In genomic region chr5:23782931-23783877, GRCm38 (mm10) we compare ENCODE assay signal across 8 mouse cellular contexts. TPM values are rescaled to one million over a fixed set of nuclear protein-coding genes. Genes with fewer than 3 reads are reported as not detected.
A peak's percentile ranks its signal among the peaks of the same experiment; 100 is the strongest.
DNase-seq lines count a peak whose midpoint lies in the region; ATAC-seq and TF ChIP-seq lines count a peak whose summit lies in the region.

Pus7 (minus strand) TSS chr5:23783711.

- H3K79me2 ChIP-seq in liver, adult 2 months (ENCODE audit: control insufficient read depth, insufficient read depth, low read length), result peaks cover 11% of the 10 kb centered on the region; the same call in 1 of the 2 replicates

- no peaks in the 10 kb centered on the region for H3K4me1 ChIP-seq in embryonic fibroblast, embryonic 13.5 days (ENCODE audit: control insufficient read depth, insufficient read depth, low read length)
- peaks cover 22% of the 10 kb centered on the region for H3K4me1 ChIP-seq in heart, embryonic 10.5 days
- peaks cover 13% of the 10 kb centered on the region; the same call in 1 of the 2 replicates for H3K4me1 ChIP-seq in kidney, embryonic 14.5 days (ENCODE audit: control insufficient read depth, insufficient read depth, low read length)
- H3K4me1 ChIP-seq in liver, adult 2 months (ENCODE audit: control insufficient read depth, insufficient read depth, low read length), result peaks cover 1% of the 10 kb centered on the region; the same call in 1 of the 2 replicates

- TF ChIP-seq POLR2A in embryonic fibroblast, embryonic 13.5 days (IDR thresholded peaks at IDR 0.05; ENCODE audit: low read depth, low read length), result peak; percentile 88
- peak; percentile 58 for TF ChIP-seq POLR2A in liver, adult 2 months (IDR thresholded peaks at IDR 0.05; ENCODE audit: extremely low read depth, insufficient read depth, low read length)

- peaks cover under 1% of the 10 kb centered on the region; the same call in 1 of the 2 replicates for H3K36me3 ChIP-seq in heart, embryonic 10.5 days
- no peaks in the 10 kb centered on the region for H3K36me3 ChIP-seq in kidney, embryonic 14.5 days (ENCODE audit: control insufficient read depth, insufficient read depth, low read length)
- H3K36me3 ChIP-seq in liver, adult 2 months (ENCODE audit: control insufficient read depth, insufficient read depth, low read length), result no peaks in the 10 kb centered on the region

- H3K27me3 ChIP-seq in heart, embryonic 10.5 days (ENCODE audit: insufficient read depth, poor library complexity, severe bottlenecking), result no peaks in the 10 kb centered on the region
- H3K27me3 ChIP-seq in kidney, embryonic 14.5 days (ENCODE audit: control insufficient read depth, insufficient read depth, low read length), result no peaks in the 10 kb centered on the region
- no peaks in the 10 kb centered on the region for H3K27me3 ChIP-seq in liver, adult 2 months (ENCODE audit: control insufficient read depth, insufficient read depth, low read length)

- peak; percentile 94 for ATAC-seq in kidney, embryonic 14.5 days (ENCODE audit: low FRiP score, low TSS enrichment)
- peak; percentile 45; the same call in 1 of the 2 replicates for ATAC-seq in monocyte, adult 5-6 weeks (replicated peaks; ENCODE audit: insufficient number of reproducible peaks, low FRiP score, low TSS enrichment, poor library complexity, severe bottlenecking)

- H3K27ac ChIP-seq in embryonic fibroblast, embryonic 13.5 days (ENCODE audit: insufficient read depth, low read length), result peak within 1 kb of the TSS; percentile 28
- H3K27ac ChIP-seq in heart, embryonic 10.5 days, result peak within 1 kb of the TSS; percentile 92
- H3K27ac ChIP-seq in kidney, embryonic 14.5 days (ENCODE audit: low read depth, low read length), result no peak within 1 kb of the TSS
- no peak within 1 kb of the TSS for H3K27ac ChIP-seq in liver, adult 2 months (replicated peaks; ENCODE audit: insufficient read depth, low read depth, low read length)

- TF ChIP-seq CTCF in embryonic fibroblast, embryonic 13.5 days (IDR thresholded peaks at IDR 0.05; ENCODE audit: borderline replicate concordance, insufficient read depth, low read length), result no peak
- no peak for TF ChIP-seq CTCF in liver, adult 2 months (IDR thresholded peaks at IDR 0.05; ENCODE audit: low read depth, low read length)

- peak within 1 kb of the TSS; percentile 89 for H3K9ac ChIP-seq in kidney, embryonic 14.5 days (ENCODE audit: low read depth, low read length)
- peak within 1 kb of the TSS; percentile 85 for H3K9ac ChIP-seq in liver, adult 2 months (ENCODE audit: low read depth, low read length)

- 0% methylated on average over 83 of the region's 86 CpGs for WGBS in heart, embryonic 10.5 days
- WGBS in kidney, embryonic 14.5 days, result under 1% methylated on average over 84 of the region's 86 CpGs
- WGBS in liver, adult 2 months, result 1% methylated on average over 86 of the region's 86 CpGs

- peak within 1 kb of the TSS; percentile 86 for H3K4me3 ChIP-seq in embryonic fibroblast, embryonic 13.5 days (ENCODE audit: insufficient read depth, low read length)
- peak within 1 kb of the TSS; percentile 93 for H3K4me3 ChIP-seq in heart, embryonic 10.5 days
- peak within 1 kb of the TSS; percentile 92 for H3K4me3 ChIP-seq in kidney, embryonic 14.5 days (ENCODE audit: low read length)
- peak within 1 kb of the TSS; percentile 82 for H3K4me3 ChIP-seq in liver, adult 2 months (ENCODE audit: insufficient read depth, low read depth, low read length)

- H3K9me3 ChIP-seq in heart, embryonic 10.5 days, result no peaks in the 10 kb centered on the region
- no peaks in the 10 kb centered on the region for H3K9me3 ChIP-seq in kidney, embryonic 14.5 days (ENCODE audit: control insufficient read depth, low read length)

- peak; percentile 89 for DNase-seq in CD4-positive helper T cell, adult 2 months (ENCODE audit: low read depth, low spot score)
- peak; percentile 93 for DNase-seq in brain, adult 2 months (ENCODE audit: low read depth, low spot score)
- peak; percentile 94 for DNase-seq in heart, embryonic 10.5 days (ENCODE audit: low spot score)
- DNase-seq in liver, adult 2 months (ENCODE audit: extremely low read depth, low read depth, low spot score), result peak; percentile 64
- DNase-seq in spleen, postnatal 36 days (ENCODE audit: low spot score in 2 of 2), result peak; percentile 82 to 84

- H3K4me2 ChIP-seq in kidney, embryonic 14.5 days (replicated peaks; ENCODE audit: low read depth, low read length), result peak within 1 kb of the TSS; percentile 75

RNA-seq across cellular contexts. Expression of gene Pus7, which starts in this region (rescaled TPM):
- 32.6 and 36.5 TPM in 2 replicates for polyA plus RNA-seq in embryonic fibroblast, embryonic 13.5 days (2011; ENCODE audit: insufficient read length, low read depth, missing spikeins)
- 31.9 and 38.3 TPM in 2 replicates for polyA plus RNA-seq in heart, embryonic 10.5 days (2016; fragmentation: Nextera tagmentation; extraction: Ambion mirVana)
- polyA plus RNA-seq in kidney, embryonic 14.5 days (2014; fragmentation: Nextera tagmentation; extraction: Ambion mirVana), result 21.7 and 41.4 TPM in 2 replicates
- 6.0 and 7.0 TPM in 2 replicates for total RNA-seq in liver, adult 2 months (2014; rRNA removed)
- polyA plus RNA-seq in liver, adult 2 months (2012; rRNA removed), result 1.7 and 2.6 TPM in 2 replicates
- 5.1 to 7.7 TPM (median 6.8 TPM) in 3 replicates for total RNA-seq in monocyte, adult 5-6 weeks (2017)

Comparison
In these comparisons a context has a peak if more than half of its experiments do, and no peak if none do; other contexts are left out.
1. H3K27ac ChIP-seq: peak in embryonic fibroblast, embryonic 13.5 days (single experiment) and heart, embryonic 10.5 days (single experiment); none in kidney, embryonic 14.5 days (single experiment) and liver, adult 2 months (single experiment).
2. Peak in every context shown above with its lines, with median percentiles within 50 percentile points of each other: DNase-seq and H3K4me3 ChIP-seq.